Mouse (Mus musculus): Measurements from ENCODE around the gene Cby3.

The Cby3 gene

DNA sequence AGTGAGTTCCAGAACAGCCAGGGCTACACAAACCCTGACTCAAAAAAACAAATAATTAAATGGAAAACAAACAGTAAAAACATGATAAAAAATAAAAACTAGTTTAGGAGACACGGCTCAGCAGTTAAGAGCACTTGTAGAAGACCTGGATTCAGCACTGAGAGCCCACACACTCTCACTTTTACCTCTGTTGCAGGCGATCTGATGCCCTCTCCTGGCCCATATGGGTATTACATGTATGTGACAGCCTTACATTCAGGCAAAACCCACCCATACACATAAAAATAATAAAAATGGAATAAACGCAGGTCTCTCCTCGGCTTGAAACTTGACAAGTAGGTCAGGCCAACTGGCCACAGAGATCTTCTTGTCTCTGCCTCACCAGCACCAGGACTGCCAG lies 10.3 kb downstream of the Cby3 start:
- DNase-seq: peak in 1 of 2 experiments; percentile 44

DNA sequence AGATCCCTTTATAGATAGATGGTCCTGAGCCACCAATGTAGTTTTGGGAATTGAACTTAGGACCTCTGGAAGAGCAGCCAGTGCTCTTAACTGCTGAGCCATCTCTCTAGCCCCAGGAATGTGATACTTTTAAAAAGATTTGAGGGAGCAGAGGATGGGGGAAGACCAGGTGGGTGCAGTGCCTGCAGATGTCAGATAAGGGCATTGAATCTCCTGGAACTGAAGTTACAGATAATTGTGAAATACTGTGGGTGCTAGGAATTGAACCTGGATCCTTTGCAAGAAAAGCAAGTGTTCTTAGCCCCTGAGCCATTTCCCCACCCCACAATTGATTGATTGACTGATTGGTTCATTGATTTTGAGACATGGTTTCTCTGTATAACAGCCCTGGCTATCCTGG lies 11.1 kb downstream of the Cby3 start:
- no peak for DNase-seq

DNA sequence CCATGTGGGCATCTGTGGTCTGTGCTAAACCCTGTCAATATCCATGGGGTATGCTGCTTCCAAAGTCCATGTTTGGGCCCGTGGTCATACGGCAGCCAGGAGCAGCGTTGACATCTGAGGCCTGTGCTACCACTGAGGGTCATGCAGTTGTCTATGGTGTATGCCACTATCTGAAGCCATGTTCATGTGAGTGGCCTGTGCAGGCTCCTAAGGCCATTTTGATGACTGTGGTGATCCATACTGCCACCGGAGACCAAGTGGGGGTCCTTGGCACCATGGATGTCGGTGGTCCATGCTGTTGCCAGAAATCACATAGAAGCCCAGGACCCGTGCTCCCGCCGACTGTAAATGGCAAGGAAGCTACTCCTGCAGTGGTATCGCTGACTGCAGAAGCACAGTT lies 13.3 kb downstream of the Cby3 start:
- no peak for DNase-seq

DNA sequence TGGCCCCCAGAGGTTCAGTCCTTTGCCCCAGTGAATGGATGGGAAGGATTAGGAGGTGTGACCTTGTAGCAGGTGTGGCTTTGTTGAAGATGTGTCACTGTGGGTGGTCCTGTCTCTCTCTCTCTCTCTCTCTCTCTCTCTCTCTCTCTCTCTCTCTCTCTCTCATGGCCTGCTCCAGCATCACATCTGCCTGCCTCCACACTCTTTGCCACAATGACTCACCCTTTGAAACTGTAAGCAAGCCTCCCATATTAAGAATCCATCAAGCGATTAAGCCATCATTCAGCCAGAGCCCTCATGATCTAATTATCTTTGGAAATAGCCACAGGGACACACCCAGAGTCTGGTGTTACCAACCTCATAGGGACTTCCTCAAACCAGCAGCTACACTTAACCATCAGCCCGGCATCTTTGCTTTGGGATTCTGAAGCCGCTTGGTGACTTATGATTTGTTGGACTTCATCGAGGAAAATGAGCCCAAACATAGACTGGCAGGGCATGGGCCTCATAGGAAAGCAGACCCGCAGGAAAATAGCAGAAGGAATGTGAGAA lies 15.2 kb downstream of the Cby3 start:
- DNase-seq: no peak

DNA sequence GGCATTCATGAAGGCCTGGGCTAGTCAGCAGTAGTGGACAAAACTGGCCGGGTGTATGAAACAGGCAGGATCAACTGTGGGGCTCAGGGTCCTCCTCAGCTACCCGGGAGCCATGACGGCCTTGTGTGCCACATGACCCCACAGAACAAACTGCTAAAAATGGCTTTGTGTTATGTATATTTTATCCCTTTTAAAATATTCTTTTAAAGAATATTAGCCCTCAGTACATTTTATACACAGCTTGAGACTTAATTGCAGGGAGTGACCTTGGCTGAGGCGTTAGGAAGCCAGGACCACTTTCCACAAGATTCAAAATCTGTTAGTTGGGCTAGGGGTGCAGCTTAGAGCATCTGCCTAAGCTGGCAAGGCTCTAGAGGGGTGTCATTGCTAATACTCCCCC lies 16.7 kb downstream of the Cby3 start:
- no peak for DNase-seq

DNA sequence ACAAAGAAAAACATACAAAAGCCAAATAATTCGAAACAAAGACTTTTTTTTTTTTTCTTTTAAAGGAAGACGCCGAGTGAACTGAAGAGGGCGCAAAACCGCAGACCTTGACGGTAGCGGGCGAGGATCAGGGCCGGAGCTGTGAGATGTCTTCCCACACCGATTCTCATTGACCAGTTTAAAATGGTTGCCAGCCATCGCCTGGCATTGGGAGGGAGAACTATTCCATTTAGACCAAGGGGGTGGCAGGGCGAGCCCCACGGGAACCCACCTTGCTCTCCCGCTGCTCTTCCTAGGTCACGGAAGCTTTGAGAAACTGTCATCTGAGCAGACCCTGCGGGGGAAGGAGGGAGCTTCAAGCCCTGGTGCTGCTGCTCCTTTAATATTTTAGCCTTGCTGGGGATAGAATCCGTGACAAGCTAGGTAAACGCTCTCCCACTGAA lies 17.2 kb downstream of the Cby3 start:
- peak in 1 of 2 experiments; percentile 33 for DNase-seq

DNA sequence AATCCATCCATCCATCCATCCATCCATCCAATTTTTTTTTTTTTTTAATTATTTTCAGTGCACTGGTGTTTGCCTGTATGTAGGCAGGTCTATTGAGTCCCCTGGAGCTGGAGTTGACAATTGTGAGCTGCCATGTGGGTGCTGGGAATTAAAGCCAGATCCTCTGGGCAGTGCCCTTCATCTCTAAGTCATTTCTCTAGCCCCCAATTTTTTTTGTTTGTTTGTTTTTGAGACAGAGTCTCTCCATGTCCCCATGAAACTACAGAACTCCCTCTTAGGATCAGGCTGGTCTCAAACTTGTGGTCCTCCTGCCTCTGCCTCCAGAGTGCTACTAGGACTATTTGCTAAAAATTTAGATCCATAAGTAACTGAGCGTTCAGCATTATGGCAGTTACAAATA lies 17.6 kb downstream of the Cby3 start:
- no peak for DNase-seq

DNA sequence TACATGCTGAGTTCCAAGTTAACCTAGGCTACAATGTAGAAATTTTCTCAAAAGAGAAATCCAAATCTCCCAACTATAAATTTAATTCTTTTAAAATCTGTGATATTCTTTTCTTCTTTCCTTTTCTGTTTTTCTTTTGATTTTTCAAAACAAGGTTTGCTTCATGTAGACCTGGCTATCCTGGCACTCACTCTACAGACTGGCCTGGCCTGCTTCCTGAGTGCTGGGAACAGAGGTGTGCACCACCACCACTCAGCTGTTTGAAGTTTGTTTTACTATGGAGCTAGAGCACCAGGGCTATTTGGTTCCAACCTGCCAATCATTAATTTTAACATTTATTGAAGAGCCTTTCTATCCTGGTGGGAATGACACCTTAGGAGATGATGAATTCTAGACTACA lies 18.8 kb downstream of the Cby3 start:
- DNase-seq: no peak

DNA sequence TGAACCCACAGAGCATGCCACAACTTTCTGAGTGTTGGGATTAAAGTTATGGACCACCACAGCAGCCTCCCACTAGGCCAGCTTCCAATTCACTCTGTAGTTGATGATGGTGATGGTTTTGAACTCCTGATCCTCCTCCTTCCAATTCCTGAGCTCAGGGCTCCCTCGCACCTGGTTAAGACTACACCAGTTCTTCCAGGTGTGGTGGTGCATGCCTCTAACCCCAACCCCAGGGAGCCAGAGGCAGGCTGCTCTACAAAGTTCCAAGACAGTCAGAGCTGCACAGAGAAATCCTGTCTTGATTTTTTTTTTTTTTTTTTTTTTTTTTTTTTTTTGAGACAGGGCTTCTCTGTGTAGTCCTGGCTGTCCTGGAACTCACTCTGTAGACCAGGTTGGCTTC lies 19.4 kb downstream of the Cby3 start:
- no peak for DNase-seq

DNA sequence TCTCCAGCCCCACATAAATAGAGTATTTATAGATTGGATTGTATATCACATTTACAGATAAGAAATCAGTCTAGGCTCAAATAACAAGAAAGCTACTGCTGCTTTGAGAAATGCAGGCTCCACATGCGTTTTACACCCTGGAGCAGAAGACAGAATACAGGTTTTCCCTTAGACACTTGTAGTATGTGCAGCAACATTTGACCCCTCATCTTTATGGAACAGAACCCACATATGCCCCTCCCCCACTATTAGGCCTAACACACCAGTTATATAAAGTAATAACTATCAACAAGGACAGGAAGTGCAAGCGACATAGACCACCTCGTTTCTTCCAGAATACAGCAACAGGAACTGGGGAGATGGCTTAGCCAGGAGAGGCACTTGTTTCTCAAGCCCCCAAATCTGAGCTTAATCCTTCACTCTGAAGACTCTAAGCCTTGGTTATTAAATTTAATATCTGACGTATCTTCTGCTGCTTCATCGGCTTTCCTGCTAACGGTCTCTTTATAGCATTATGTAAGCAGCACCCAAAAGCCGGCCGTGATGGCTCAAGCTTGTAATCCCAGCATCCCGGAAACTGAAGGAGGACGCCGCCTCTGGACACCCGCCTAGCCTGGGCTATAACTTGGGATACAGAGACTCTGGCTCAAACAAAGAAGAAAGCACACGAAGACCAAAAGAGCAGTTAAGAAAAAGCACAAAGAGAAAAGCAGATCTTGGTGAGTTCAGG lies 20.2 kb downstream of the Cby3 start:
- DNase-seq: no peak

DNA sequence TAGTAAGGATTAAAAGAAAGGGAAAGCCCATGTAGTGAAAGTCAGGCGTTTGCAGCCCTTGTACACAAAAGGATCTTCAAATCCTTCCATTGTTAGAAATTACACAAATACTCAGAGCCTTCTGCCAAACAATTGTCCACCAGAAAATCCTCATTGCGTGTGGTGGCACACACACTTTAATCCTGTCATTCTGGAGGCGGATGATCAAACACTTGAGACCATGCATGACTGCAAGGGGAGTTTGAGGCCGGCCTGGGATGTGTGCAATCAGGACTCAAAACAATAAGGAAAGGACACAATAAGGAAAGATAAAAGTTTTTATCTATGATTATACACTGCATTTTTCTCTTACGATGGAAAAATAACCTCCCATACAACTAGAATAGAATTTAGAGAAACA lies 21.2 kb downstream of the Cby3 start:
- no peak for DNase-seq

DNA sequence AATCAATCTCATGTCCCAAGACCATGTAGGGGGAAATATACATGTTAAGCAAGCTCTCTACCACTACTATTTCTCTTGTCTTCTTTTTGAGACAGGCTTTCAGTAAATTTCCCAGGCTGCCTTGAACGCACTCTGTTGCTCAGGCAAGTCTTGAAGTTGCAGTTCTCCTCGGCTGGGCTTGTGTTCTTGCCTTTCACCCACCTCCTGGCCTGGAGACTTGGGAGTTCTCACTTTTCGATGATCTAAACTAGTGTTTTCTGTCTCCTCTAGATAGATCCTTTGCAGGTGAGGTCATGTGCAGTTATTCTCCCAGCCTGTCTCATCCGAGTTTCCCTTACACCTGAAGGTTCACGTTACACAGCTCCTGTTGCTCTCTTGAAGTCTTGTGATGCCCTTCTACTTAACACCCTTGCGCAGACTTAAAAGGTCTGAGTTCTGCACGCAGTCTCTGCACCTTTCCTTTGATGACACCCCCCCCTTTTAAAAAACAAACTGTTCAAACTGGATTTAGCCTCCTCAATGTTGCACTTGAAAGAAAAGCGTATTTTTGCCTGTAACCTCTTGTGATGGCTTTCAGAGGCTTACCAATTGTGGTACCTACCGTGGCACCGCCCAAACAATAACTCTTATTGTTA lies 22.0 kb downstream of the Cby3 start:
- DNase-seq: peak in 1 of 2 experiments; percentile 20

DNA sequence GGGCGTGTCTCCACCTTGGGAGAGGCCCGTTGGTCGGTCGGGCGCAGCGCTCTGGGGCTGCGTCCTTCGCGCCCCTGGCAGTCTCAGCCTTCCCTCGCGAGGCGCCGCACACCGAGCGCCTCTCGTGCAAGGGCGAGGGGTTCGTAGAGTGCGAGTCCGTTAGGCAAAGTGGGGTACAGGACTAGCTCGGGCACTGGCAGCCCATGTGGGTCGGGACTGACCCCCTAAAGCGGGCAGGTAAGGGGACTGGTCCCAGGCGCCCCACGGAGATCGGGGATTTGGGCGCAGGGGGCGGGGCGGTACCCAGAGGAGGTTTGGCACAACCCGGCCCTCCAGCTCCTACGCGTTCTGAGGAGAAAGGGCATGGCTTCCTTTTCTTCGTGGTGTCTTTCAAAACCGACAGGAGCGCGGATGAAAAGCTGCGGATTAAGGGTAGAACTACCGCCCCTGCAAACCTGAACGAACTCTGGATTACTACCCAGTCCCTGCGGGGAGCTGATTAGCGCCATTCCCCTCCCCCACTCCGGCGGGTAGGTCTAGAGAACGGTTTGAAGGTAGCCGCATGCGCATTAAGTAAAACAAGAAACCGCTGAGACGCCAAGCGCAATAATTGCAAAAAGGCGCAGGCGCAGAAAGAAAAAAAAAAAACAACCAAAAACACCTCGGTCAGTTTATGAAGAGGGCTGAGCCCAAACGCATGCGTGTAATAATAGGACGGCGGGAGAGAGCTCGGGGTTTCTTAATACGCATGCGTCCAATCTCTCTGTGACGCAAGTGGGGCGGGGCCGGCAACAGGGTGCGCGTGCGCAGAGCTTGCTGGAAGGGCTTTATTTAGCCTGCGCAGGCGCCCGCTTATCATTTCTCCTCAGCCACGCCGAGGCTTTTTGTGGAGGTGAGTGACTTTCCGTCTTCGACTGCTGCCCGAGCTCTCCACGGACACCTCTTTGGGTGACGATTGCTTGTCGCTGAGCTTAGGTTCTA lies 22.9 kb downstream of the Cby3 start, which contains the start of gene Hnrnph1:
TSS of gene Hnrnph1 (plus strand) at position 80 of the 981 bp plus-strand sequence.
- peak; percentile 97 to 98 for DNase-seq

DNA sequence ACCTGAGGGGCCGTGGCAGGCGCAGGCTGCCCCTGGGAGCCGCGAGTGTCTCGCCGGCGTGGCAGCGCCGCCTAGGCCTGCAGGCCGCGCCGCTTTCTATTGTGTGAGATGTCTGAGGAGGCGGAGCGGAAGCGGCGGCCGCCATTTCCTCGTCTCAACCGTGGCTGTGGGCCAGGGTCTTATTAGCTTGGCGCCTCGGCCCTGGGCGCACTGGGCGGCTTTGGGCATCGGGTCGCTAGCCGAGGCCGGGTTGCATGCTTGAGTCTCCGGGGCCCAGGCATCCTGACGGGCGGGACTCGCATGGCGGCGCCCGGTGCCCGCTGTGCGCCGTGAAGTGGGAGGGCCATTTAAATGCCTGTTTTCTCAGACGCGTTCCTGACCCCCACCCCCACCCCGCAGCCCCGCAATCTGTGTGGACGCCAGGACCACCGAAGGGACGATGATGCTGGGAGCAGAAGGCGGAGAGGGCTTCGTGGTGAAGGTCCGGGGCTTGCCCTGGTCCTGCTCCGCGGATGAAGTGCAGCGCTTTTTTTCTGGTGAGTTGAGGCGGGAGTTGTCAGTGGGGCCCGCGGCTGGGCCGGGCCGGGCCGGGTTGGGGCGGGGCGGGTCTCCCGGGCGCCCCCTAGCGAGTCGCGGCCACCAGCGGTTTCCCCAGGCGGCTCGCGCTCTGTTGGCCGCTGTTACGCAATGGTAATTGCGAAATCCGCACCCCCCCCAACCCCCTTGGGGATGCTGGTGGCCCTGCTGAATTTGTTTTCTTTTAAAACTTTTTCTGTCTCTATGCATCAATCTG lies 23.8 kb downstream of the Cby3 start:
- peak; percentile 60 to 67 for DNase-seq

DNA sequence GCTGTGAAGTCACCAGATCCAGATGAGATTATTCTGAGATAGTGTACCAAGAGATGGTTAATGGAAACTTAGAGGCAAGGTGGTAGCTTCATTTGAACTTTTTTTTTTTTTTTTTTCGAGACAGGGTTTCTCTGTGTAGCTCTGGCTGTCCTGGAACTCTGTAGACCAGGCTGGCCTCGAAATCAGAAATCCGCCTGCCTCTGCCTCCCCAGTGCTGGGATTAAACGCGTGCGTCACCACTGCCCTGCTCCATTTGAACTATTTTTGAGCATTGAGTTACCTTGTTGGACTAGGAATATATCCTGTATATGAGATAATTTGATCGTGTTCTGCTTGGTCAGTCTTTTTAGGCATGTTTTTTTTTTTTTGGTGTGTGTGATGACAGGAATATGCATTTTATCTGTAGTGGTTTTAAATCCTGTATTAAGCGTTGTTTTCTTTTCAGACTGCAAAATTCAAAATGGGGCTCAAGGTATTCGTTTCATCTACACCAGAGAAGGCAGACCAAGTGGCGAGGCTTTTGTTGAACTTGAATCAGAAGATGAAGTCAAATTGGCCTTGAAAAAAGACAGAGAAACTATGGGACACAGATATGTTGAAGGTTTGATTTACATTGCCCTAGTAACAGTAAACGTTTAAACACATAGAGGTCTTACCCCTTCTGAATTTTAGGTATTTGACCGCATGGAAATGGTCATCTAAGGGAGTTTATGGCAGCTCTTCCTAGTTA lies 24.9 kb downstream of the Cby3 start:
- DNase-seq: no peak

DNA sequence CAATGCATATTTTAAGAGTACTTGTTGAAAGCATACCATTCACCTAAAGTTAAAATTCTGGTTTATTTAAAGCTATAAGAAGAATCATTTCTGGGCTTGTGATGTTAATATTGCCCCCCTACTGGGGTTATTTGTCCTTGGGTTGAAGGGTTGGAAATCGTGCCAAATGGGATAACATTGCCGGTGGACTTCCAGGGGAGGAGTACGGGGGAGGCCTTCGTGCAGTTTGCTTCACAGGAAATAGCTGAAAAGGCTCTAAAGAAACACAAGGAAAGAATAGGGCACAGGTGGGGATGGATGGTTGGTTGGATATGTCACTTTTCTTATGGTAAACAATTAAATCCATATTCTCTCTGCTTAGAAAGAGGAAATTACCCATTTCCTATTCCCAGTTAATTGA lies 27.0 kb downstream of the Cby3 start:
- DNase-seq: no peak

DNA sequence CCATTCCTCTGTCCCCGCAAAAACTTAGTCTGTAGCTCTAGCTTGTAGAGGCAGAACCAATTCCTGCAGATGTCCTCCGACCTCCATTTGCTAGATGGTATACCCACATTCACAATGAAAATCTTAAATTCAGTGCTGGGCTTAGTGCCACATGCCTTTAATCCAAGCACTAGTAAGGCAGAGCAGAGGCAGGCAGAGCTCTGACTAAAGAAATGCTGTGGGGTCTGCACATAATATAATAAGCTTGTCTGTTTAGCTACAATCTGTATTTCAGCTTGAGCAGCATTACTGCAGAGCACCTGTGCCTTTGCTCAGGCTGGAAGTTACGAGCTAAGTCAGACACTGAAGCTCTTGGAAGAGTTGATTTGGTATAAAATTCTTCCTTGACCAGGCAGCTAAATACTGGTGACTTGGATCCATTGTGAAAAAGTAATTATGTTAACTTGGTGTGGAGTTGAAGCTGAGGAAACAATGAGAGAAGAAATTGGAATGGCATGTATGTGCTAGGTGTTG lies 33.0 kb downstream of the Cby3 start:
- no peak for DNase-seq

DNA sequence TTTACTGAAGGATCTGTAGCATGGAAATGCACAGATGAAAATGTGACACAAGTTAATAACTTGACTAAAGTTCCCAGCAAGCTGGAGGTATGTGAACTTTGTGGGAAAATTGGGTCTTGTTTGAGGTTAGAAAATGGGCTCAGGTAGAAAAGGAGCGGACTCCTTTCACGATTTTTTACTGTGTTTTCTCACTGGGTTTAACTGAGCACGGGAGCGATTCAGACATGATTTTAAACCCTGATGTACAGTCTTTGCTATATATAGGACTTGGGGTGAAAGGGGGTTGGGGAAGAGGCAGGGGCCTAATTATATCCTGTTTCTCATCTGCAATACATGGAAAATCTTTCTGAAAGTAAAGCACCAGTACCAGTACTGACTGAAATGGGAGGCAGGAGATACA lies 33.4 kb downstream of the Cby3 start:
- no peak for DNase-seq

DNA sequence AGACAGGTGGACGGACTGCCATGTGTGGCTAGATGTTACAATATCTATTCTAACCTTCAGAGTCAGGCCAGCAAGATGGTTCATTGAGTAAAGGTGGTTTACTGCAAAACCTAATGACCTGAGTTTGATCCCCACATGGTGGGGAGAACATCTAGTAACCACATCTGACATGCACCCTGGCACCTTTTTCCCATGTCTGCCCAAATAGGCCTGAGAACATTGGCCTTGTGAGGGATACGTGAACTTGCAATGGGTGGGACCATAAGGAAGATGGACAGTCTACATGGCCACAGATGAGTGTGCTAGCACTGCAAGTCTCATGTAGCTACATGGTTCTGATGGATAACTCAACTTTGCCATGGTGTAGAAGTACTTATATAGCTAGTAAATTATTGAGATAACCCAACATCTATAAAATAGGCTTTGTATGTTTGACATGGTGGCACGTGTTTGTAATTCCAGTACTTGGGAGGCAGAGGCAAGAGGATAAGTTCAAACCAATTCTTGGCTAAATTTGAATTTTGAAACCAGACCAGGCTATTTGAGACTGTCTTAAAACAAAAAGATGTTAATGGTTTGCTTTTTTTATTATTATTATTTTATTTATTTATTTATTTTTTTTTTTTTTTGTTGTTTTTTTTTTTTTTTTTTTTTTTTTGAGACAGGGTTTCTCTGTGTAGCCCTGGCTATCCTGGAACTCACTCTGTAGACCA lies 34.1 kb downstream of the Cby3 start:
- no peak for DNase-seq

DNA sequence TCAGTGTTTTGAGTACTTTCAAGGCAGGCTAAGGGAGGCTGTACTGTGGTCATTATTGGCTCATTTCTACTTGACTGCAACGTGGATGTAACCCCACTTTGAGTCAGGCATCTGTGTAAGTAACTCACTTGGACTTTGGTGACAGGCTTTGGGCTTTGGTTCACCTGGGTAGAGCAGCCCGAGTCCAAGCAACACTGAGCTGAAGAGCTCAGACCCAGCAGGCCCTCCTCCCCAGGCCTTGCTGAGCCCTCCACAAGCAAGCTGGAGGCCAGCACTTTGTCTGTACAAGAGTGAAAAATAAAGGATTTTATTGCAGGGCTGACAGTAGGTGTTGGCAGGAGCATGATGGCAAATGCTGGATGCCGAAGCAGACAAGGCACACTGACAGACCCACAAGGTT lies 34.7 kb downstream of the Cby3 start:
- no peak for DNase-seq

DNA sequence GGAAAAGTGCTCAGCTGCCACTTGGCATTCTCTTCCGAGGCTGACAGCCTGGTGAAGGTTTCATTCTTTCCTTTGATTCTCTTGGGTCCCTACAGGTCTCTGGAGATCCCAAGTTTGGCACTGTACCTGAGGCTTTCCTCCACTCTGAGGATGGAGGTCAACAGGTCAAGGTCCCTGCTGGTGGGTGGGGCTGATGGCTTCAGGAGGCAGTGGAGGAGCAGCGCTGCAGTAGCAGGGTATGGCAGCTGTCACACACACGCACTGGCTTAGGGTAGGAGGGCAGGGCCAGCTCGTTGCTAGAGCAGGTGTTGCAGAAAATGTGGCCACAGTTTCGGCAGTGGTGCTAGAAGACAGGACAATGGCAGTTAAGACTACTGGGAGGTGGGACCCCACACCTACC lies 35.4 kb downstream of the Cby3 start:
- DNase-seq: no peak

Measured in thymus, adult 18-20 months (tissue).